Mouse (Mus musculus): ENCODE data around the gene Lhpp. TPM values are rescaled to one million over a fixed set of nuclear protein-coding genes. Genes with fewer than 3 reads are reported as not detected.

Lhpp gene
- total RNA-seq, 2 experiments from 2014 or later: 18.0 to 18.4 TPM

- DNase-seq: no peak
- intact Hi-C loops (cut with DNase I): no loop called here
Observed at GRCm38 (mm10) chr7:132726106-132726861, 115.8 kb downstream of the Lhpp start.

DNA sequence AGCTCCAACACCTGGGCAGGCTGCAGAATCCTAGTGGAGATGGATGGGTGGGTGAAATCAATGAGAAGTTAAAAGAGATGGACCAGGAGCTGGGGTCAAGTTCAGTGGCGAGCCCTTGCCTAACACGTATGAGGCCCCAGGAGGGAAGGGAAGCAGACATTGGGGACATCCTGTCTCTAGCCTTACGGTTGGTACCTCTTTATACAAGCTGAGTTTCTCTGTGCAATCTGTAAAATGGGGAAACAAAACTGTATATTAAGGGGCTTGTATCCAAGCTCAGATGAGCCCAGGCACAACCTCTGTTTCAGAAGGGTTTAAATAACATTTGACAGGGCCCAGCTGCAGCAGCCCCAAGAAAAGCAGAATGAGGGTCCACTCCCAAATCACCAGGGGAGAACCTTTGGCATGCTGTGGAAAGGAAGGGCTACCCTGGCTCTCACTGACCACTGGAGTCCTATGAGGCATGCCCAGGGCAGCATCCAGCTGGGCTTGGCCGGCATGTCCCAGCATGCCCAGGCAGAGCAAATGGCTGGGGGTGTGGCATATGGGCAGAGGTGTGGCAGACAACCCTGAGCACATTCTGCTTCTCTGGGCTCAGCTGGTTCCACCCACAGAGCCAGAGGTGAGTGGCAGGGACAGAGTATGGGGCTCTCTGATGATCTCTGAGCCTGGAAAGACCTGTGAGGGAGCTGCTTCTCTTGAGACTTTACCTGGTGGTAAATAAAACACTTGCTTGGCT is 118.8 kb downstream of the Lhpp start:
- no peak for DNase-seq
- intact Hi-C loops (cut with DNase I): no loop called here

DNA sequence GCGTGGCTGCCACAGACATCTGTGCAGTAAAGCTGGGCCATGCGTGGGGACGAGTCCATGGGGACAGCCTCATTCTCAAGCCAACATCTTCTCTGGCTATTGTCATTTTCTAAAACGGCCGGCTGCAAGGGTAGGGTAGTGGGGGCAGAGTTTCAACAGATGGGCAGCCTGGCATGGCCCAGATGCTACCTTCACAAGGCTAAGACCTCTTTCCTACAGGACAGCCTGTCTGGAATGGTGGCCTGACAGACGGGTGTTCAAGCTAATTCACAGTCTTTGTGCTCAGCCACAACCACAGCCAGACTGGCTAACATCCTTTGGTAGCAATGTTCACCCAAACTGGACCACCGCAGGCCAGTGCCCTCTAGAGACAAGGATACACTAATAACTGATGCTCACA is 120.1 kb downstream of the Lhpp start:
- intact Hi-C loops (cut with DNase I): no loop called here

GRCm38 (mm10) chr7:132731558-132731957 is 121.1 kb downstream of the Lhpp start:
- intact Hi-C loops (cut with DNase I): no loop called here
- DNase-seq: no peak

More for the DNA sequence above, 120.1 kb downstream of the Lhpp start:
- no peak for DNase-seq

DNA sequence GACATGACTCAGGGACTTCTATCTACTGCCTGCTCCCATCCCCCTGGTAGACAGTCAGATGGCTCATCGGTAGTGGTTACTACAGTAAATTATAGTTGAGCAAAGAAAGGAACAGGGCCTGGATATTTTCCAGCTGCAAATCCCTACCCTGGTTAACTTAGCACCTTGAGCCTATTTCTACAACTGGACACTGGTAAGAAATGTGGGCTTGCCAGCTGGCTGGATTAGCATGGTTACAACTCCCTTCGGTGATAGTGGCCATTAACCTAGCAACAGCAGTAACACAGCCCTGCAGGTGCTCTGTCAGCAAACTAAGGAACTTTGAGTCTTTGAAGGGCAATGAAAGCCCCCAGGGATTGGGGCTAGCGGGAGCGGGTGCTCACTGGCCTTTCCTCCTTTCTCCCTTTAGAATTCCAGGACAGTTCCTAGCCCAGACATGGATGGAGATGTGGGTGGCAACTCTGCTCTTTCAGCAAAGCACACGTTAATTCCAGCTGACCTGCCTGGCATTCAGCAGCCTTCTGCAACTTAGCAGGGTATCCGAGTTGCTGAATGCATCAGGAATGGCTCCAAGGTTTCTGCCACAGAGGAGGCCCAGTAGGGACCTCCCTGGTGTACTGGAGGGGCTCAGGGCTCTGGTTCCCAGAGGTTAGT is 121.8 kb downstream of the Lhpp start:
- intact Hi-C loops (cut with DNase I): no loop called here
- no peak for DNase-seq

- intact Hi-C loops (cut with DNase I): no loop called here
- no peak for DNase-seq
Observed at GRCm38 (mm10) chr7:132733521-132733920, 123.1 kb downstream of the Lhpp start.

DNA sequence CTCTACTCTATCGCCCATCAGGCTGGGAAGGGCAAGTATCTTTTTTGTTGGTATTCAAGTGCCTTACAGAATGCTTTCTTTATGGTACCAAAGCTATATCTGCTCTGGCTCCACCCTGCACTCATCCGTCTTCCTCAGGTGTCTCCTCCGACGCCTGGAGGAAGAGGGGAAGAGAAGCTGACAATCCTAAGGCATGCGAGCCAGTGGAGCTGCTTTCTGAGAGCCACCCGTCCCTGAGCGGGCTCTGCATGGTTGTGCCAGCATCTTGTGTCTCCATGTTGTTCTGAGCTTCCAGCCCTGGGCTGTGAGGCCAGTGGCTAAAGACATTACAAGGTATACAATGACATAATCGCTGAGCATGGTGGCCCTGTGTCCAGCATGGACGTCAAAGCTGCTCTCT is 123.8 kb downstream of the Lhpp start:
- no peak for DNase-seq
- intact Hi-C loops (cut with DNase I): no loop called here

GRCm38 (mm10) chr7:132735145-132735544 is 124.7 kb downstream of the Lhpp start:
- intact Hi-C loops (cut with DNase I): loop anchor here (1.0 kb wide), 1 partner anchor 76 kb away; no protein-coding TSS in a partner anchor

DNA sequence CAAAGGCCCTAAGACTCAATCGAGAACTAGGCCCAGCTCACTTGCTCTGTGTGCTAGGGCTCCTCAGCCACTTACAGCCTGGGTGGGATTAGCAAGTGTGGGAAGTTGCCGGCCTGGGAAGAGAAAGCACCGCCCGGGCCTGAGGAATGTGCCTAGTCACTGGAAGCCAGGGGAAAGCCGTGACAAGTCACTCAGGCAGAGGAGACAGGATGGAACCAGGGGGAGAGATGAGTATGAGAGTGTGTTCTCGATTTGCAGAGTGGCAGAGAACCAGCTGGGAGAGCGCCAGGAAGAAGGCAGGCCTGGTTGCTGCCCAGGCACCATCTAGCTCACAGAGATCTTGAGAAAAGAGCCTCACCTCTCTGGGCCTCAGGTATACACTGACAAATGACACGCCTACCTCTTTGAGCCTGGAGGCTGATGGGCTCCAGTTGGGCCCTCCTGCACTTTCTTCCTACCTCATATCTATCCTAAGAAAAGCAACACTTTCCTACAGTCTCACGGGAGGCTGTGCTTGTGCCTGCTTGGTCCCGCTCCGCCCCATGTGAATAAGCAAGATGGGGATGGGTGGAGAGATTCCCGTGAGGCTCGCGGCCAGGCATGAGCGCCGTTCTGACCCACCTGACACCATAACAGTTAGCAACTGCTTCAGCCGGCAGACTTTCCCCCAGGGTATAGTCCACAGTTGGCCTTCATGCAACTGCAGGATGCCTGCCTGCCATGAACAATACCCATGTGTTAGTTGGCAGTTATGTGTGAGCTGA is 125.8 kb downstream of the Lhpp start:
- intact Hi-C loops (cut with DNase I): loop anchor here (2.0 kb wide), 1 partner anchor 79 kb away; no protein-coding TSS in a partner anchor

More at GRCm38 (mm10) chr7:132735145-132735544, 124.7 kb downstream of the Lhpp start:
- peak in 1 of 2 experiments; percentile 75 for DNase-seq

GRCm38 (mm10) chr7:132738844-132739243 is 128.4 kb downstream of the Lhpp start:
- intact Hi-C loops (cut with DNase I): no loop called here
- no peak for DNase-seq

More for the DNA sequence above, 125.8 kb downstream of the Lhpp start:
- peak; percentile 73 to 76 for DNase-seq

GRCm38 (mm10) chr7:132739829-132740228 is 129.4 kb downstream of the Lhpp start:
- no peak for DNase-seq
- intact Hi-C loops (cut with DNase I): no loop called here

- DNase-seq: no peak
Observed at GRCm38 (mm10) chr7:132742912-132743311, 132.5 kb downstream of the Lhpp start.

DNA sequence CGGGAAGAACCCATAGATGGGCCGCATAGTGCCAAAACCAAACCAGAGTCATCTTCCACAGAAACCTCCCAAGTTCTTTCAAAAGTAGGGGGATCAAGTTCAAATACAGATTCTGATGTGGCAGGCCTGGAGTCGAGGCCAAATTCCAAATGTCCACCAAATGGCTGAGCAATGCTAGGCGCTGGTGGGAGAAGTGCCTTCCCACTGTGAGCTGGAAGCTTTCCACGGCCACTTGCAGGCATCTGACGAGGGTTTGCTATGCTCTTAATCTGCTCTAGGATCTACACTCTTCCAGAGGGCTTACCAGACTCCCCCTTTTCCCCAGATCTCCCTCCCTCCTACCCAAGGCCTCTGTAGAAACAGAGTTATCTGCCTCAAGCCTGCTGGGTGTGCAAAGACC is 136.7 kb downstream of the Lhpp start:
- DNase-seq: no peak
- intact Hi-C loops (cut with DNase I): no loop called here

More at GRCm38 (mm10) chr7:132742912-132743311, 132.5 kb downstream of the Lhpp start:
- intact Hi-C loops (cut with DNase I): no loop called here

- DNase-seq: peak; percentile 51 to 55
- intact Hi-C loops (cut with DNase I): no loop called here
Observed at GRCm38 (mm10) chr7:132748076-132748769, 137.8 kb downstream of the Lhpp start.

DNA sequence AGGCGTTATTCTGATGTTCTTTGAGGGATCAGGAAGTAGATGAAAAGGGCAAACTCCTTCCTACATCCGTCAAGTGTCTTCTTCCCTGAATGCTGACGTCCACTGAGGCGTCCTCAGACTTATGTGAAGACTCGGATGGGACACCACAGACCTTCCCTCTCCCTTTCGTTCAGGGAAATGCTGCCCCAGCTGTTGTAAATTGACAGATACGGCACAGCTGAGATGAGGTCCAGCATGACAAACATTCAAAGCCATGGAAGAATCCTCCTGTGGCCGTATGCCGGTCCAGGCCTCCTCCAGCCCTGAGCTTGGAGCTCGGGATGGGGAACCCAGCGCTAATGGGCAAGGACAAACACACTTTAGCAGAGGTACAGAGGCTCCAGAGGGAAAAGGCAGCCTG is 139.1 kb downstream of the Lhpp start:
- DNase-seq: no peak
- intact Hi-C loops (cut with DNase I): no loop called here

GRCm38 (mm10) chr7:132751716-132752115 is 141.3 kb downstream of the Lhpp start:
- no peak for DNase-seq
- intact Hi-C loops (cut with DNase I): no loop called here

- intact Hi-C loops (cut with DNase I): no loop called here
- DNase-seq: no peak
Observed at GRCm38 (mm10) chr7:132753518-132754388, 143.3 kb downstream of the Lhpp start.

DNA sequence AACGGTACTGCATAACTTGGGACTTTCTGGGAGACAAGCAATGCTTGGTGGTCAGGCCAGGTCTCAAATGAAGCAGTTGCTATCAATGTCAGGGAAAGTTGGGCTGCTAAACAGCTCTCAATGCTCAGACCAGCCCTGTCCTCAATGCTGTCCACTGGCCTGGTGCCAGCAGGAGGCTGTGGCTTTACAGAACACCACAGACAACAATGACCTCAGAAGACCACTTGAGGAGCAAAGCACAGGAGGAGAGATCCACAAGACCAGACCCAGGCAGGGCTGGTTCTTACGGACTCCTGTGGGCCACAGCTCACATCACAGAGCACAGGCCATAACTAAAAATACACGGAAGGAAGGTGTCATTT is 143.9 kb downstream of the Lhpp start:
- intact Hi-C loops (cut with DNase I): no loop called here
- DNase-seq: peak; percentile 68 to 69

Measured in heart, postnatal 10 days (tissue).